Mouse (Mus musculus) MEL (cell line): ENCODE results near the gene Rock2. TPM values are rescaled to one million over a fixed set of nuclear protein-coding genes. Genes with fewer than 3 reads are reported as not detected.

ENCODE experiments used
- DNase-seq: peaks from one replicate; pipeline ENCODE4 v3.0.0; 2011; ENCODE audit warnings: low read depth, low spot score
- H3K27ac ChIP-seq: 2 replicates; pipeline ENCODE4 v1.5.1; 2012; ENCODE audit warnings: low read depth, mild to moderate bottlenecking, control low read depth, low read length, moderate library complexity; ENCODE audit not compliant: control insufficient read depth
- H3K27me3 ChIP-seq, 2 experiments: fragments of 150-350 bp in 1 of 2; sonication (generic) in 1 of 2; 2 replicates each; pipeline ENCODE4 v1.6.1; 2012; ENCODE audit warnings: low read length in 2 of 2, mild to moderate bottlenecking in 2 of 2, improper control_type of control experiment in 1 of 2, moderate library complexity in 1 of 2; ENCODE audit not compliant: insufficient read depth in 2 of 2, control insufficient read depth in 1 of 2
- H3K36me3 ChIP-seq, 2 experiments: 2 replicates each; pipeline ENCODE4 v1.6.1; 2012 to 2014; ENCODE audit warnings: low read length in 2 of 2, improper control_type of control experiment in 1 of 2, inconsistent platforms in 1 of 2, mild to moderate bottlenecking in 1 of 2; ENCODE audit not compliant: insufficient read depth in 2 of 2, control insufficient read depth in 1 of 2
- H3K4me1 ChIP-seq, 2 experiments: fragments of 150-350 bp in 1 of 2; sonication (generic) in 1 of 2; 2 replicates each; pipeline ENCODE4 v1.6.1; 2012; ENCODE audit warnings: low read length in 2 of 2, improper control_type of control experiment in 1 of 2, mild to moderate bottlenecking in 1 of 2; ENCODE audit not compliant: insufficient read depth in 2 of 2, control insufficient read depth in 1 of 2
- H3K4me3 ChIP-seq, 2 experiments: fragments of 150-350 bp in 1 of 2; sonication (generic) in 1 of 2; 2 replicates each; pipeline ENCODE4 v1.5.1; 2012; ENCODE audit warnings: low read depth in 2 of 2, low read length in 2 of 2, mild to moderate bottlenecking in 2 of 2, moderate library complexity in 2 of 2, control low read depth in 1 of 2, improper control_type of control experiment in 1 of 2; ENCODE audit not compliant: control insufficient read depth in 1 of 2, insufficient read depth in 1 of 2
- H3K79me2 ChIP-seq: 2 replicates; pipeline ENCODE4 v1.6.1; 2012; ENCODE audit warnings: mild to moderate bottlenecking, low read length, moderate library complexity; ENCODE audit not compliant: control insufficient read depth, poor library complexity, insufficient read depth
- H3K9ac ChIP-seq: 2 replicates; pipeline ENCODE4 v1.6.1; 2012; ENCODE audit warnings: low read depth, mild to moderate bottlenecking, control low read depth, low read length, moderate library complexity; ENCODE audit not compliant: control insufficient read depth, poor library complexity, severe bottlenecking
- H3K9me3 ChIP-seq: fragments of 150-350 bp; sonication (generic); replicated peaks from 2 replicates; pipeline ENCODE4 v1.6.1; 2012; ENCODE audit warnings: mild to moderate bottlenecking, low read length, improper control_type of control experiment, moderate library complexity; ENCODE audit not compliant: insufficient read depth
- CHD1 ChIP-seq: IDR thresholded peaks from 2 replicates; pipeline ENCODE4 v1.6.1; 2012; ENCODE audit warnings: low read depth, mild to moderate bottlenecking, inconsistent platforms, low read length, improper control_type of control experiment
- CTCF ChIP-seq, 3 experiments: IDR thresholded peaks in 2 of 3; conservative IDR thresholded peaks in 1 of 3; 2 replicates each; pipeline ENCODE4 v1.5.1; 2011 to 2012; ENCODE audit warnings: low read length in 3 of 3, low read depth in 2 of 3, mild to moderate bottlenecking in 2 of 3, improper control_type of control experiment in 1 of 3, inconsistent platforms in 1 of 3, mixed read lengths in 1 of 3, moderate library complexity in 1 of 3; ENCODE audit not compliant: control insufficient read depth in 1 of 3, insufficient read depth in 1 of 3, poor library complexity in 1 of 3, severe bottlenecking in 1 of 3
- JUND ChIP-seq: IDR thresholded peaks from 2 replicates; pipeline ENCODE4 v1.6.1; 2011; ENCODE audit warnings: low read depth, mild to moderate bottlenecking, improper control_type of control experiment, low read length
- KAT2A ChIP-seq: conservative IDR thresholded peaks from 2 replicates; pipeline ENCODE4 v1.6.1; 2012; ENCODE audit warnings: low read depth, low read length, improper control_type of control experiment, inconsistent platforms
- MAFK ChIP-seq: IDR thresholded peaks from 2 replicates; pipeline ENCODE4 v1.6.1; 2011; ENCODE audit warnings: low read depth, mild to moderate bottlenecking, low read length, improper control_type of control experiment, borderline replicate concordance
- MAX ChIP-seq: IDR thresholded peaks from 2 replicates; pipeline ENCODE4 v1.6.1; 2011; ENCODE audit warnings: low read length, improper control_type of control experiment
- MEF2A ChIP-seq: IDR thresholded peaks from 2 replicates; pipeline ENCODE4 v1.6.1; 2014; ENCODE audit warnings: low read depth, mild to moderate bottlenecking, inconsistent platforms, low read length, improper control_type of control experiment; ENCODE audit not compliant: poor library complexity, insufficient replicate concordance, severe bottlenecking; ENCODE audit errors: extremely low read depth
- MXI1 ChIP-seq: IDR thresholded peaks from 2 replicates; pipeline ENCODE4 v1.6.1; 2011; ENCODE audit warnings: mild to moderate bottlenecking, low read depth, low read length, improper control_type of control experiment
- MYB ChIP-seq: IDR thresholded peaks from 2 replicates; pipeline ENCODE4 v1.6.1; 2011; ENCODE audit warnings: mild to moderate bottlenecking, low read depth, low read length, improper control_type of control experiment
- MYC ChIP-seq: IDR thresholded peaks from 2 replicates; pipeline ENCODE4 v1.6.1; 2011; ENCODE audit warnings: low read depth, mild to moderate bottlenecking, low read length, improper control_type of control experiment, moderate library complexity
- NRF1 ChIP-seq: IDR thresholded peaks from 2 replicates; pipeline ENCODE4 v1.6.1; 2014; ENCODE audit warnings: low read depth, mild to moderate bottlenecking, inconsistent platforms, low read length, improper control_type of control experiment, moderate library complexity; ENCODE audit not compliant: poor library complexity, insufficient read depth, severe bottlenecking
- POLR2A ChIP-seq, 2 experiments: IDR thresholded peaks; 2 replicates each; pipeline ENCODE4 v1.6.1; 2011 to 2012; ENCODE audit warnings: low read length in 2 of 2, mild to moderate bottlenecking in 2 of 2, control low read depth in 1 of 2, improper control_type of control experiment in 1 of 2, low read depth in 1 of 2, moderate library complexity in 1 of 2; ENCODE audit not compliant: control insufficient read depth in 1 of 2, insufficient read depth in 1 of 2, poor library complexity in 1 of 2
- RAD21 ChIP-seq: IDR thresholded peaks from 2 replicates; pipeline ENCODE4 v1.6.1; 2011; ENCODE audit warnings: mild to moderate bottlenecking, low read depth, low read length, improper control_type of control experiment
- RCOR1 ChIP-seq: IDR thresholded peaks from 2 replicates; pipeline ENCODE4 v1.6.1; 2012; ENCODE audit warnings: low read depth, mild to moderate bottlenecking, inconsistent platforms, low read length, improper control_type of control experiment
- SMC3 ChIP-seq: IDR thresholded peaks from 2 replicates; pipeline ENCODE4 v1.6.1; 2011; ENCODE audit warnings: low read depth, low read length, improper control_type of control experiment
- TCF12 ChIP-seq: IDR thresholded peaks from 2 replicates; pipeline ENCODE4 v1.6.1; 2014; ENCODE audit warnings: low read depth, mild to moderate bottlenecking, inconsistent platforms, low read length, improper control_type of control experiment, moderate library complexity
- UBTF ChIP-seq: IDR thresholded peaks from 2 replicates; pipeline ENCODE4 v1.6.1; 2012; ENCODE audit warnings: low read depth, mild to moderate bottlenecking, inconsistent platforms, low read length, improper control_type of control experiment, moderate library complexity, borderline replicate concordance; ENCODE audit not compliant: insufficient read depth
- ZC3H11A ChIP-seq: IDR thresholded peaks from 2 replicates; pipeline ENCODE4 v1.6.1; 2012; ENCODE audit warnings: low read depth, mild to moderate bottlenecking, inconsistent platforms, low read length, improper control_type of control experiment
- ZKSCAN1 ChIP-seq: IDR thresholded peaks from 2 replicates; pipeline ENCODE4 v1.6.1; 2012; ENCODE audit warnings: low read depth, mild to moderate bottlenecking, inconsistent platforms, low read length, improper control_type of control experiment, moderate library complexity
- ZMIZ1 ChIP-seq: IDR thresholded peaks from 2 replicates; pipeline ENCODE4 v1.6.1; 2012; ENCODE audit warnings: low read depth, mild to moderate bottlenecking, inconsistent platforms, low read length, improper control_type of control experiment, moderate library complexity
- ZNF384 ChIP-seq: IDR thresholded peaks from 2 replicates; pipeline ENCODE4 v1.6.1; 2012; ENCODE audit warnings: low read depth, mild to moderate bottlenecking, inconsistent platforms, low read length, improper control_type of control experiment
- polyA plus RNA-seq, 2 experiments: library from polyadenylated mRNA; stranded (reverse) in 1 of 2; unstranded in 1 of 2; fragments of >175 nt in 1 of 2; fragments of >200 nt in 1 of 2; gene quantifications; 2 replicates each; pipeline versions ENCODE4 v1.2.1 to v1.2.4; 2012; ENCODE audit warnings: low replicate concordance in 2 of 2, low read depth in 1 of 2; ENCODE audit not compliant: insufficient read length in 2 of 2, insufficient read depth in 1 of 2, missing spikeins in 1 of 2
- total RNA-seq: library from RNA; depleted of rRNA; stranded (reverse); fragments of 300-350 nt; gene quantifications from 2 replicates; pipeline ENCODE4 v1.2.3, GENCODE M21; 2012

The Rock2 gene
- total and polyA plus RNA-seq, 3 experiments: 10.9 to 46.4 (median 14.4) TPM

DNA sequence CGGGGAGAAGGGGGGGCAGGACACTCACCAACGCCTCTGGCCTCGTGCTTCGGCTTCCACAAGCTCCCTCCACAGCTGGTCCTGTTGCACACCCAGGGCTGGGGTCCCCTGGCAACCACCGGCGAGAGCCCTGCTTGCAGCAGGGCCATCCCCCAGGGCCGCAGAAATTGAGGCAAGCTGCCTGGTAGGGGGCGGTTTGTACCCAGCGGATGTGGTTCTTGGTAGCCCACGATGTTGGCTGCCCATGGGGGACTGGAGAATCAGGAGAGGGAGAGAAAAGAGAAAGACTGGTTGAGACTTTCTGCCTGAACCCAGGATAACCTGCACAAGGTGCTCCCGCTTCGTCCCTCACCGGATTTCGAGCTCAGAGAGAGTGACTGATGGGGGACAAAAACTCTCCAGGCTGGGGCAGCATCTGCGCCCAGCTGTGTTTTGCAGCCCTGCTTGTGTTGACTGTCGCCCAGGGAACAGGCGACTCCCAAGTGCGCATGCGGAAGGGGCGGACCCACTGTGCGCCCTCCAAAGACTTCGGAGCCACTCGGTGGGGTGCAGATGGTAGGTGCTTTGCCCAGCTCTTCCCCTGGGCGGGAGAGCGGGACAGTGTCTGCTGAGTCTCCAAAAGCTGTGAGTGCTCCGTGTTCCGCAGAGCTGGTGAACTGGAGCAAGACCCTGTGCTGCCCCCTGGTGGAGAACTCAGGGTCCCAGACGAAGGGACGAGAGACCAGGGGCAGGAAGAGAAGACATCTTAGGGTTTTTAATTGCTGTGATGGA, 116.6 kb downstream of the Rock2 start, which contains the start of gene 2410004P03Rik:
Gene 2410004P03Rik, minus strand, starts transcription at position 628 of the 771 bp plus-strand sequence.
- Histone ChIP-seq H3K9ac (no peak within 1 kb of the TSS), H3K4me3 (no peak within 1 kb of the TSS), H3K4me1 (no peaks in the 10 kb centered on the region), H3K79me2 (no peaks in the 10 kb centered on the region), H3K36me3 (no peaks in the 10 kb centered on the region), H3K27ac (no peak within 1 kb of the TSS), H3K9me3 (no peaks in the 10 kb centered on the region), H3K27me3 (0 out of 4 replicates have a peak, but pooled peaks cover 0 to 1% of the 10 kb centered on the region in 2 experiments)
- no peak for TF ChIP-seq MEF2A
- TF ChIP-seq SMC3: peak; percentile 75
- TF ChIP-seq CTCF (IDR thresholded peaks at IDR 0.05 in 2 of 3, conservative IDR thresholded peaks at IDR 0.05 in 1 of 3; ENCODE audit: control insufficient read depth in 1 of 3, insufficient read depth in 1 of 3, low read depth in 2 of 3, low read length in 3 of 3, poor library complexity in 1 of 3, severe bottlenecking in 1 of 3): peak; percentile 46 to 75 (median 63)
- TF ChIP-seq RAD21: peak; percentile 40
- peak; percentile 30; the same call in 1 of the 2 replicates for TF ChIP-seq ZC3H11A
- no peak for TF ChIP-seq MAFK
- DNase-seq: peak; percentile 44

DNA sequence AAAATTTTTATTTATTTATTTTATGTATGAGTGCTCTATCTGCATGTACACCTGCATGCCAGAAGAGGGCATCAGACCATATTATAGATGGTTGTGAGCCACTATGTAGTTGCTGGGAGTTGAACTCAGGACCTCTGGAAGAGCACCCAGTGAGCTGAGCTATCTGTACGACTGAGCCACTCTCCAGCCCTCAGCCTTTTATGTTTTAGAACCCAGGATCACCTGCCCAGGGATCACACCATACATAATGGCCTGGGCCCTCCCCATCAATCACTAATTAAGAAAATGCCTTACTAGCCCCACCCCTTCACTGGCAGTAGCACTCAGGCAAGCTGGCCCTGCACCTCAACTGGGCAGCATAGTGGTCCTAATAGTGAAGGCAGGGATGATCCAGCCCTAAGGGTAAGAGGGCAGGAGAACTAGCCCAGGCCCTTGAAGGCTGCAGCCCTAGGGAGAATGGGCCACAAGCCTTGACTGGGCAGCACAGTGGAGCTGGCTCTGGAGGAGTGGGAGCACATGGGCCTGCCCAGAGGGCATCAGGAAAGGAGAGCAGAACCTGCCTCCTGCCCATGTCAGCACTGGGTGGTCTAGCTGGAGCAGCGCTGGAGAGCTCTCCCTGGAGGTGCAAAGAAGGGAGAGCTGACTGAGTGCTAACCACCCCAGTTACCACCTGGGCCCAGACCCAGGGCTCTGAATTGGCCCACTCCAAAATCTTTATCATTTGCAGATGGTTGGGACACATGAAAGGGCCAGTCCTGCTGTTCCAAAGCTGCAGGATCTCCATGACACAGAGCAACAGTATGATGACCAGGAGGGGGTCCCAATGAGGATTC, 117.6 kb downstream of the Rock2 start:
- H3K4me3 ChIP-seq: no peak overlapping the region
- no peaks in the 10 kb centered on the region for H3K79me2 ChIP-seq
- no peaks in the 10 kb centered on the region for H3K36me3 ChIP-seq
- TF ChIP-seq TCF12: no peak
- TF ChIP-seq ZKSCAN1: no peak
- TF ChIP-seq JUND: no peak
- no peak for TF ChIP-seq ZMIZ1
- TF ChIP-seq MYB: no peak
- TF ChIP-seq MAX: no peak
- no peak for TF ChIP-seq MXI1
- TF ChIP-seq UBTF: no peak
- no peak for TF ChIP-seq NRF1
- no peak for TF ChIP-seq MYC
- no peak for TF ChIP-seq CHD1
- no peak for TF ChIP-seq MAFK
- no peak for TF ChIP-seq POLR2A (IDR thresholded peaks at IDR 0.05; ENCODE audit: control insufficient read depth in 1 of 2, insufficient read depth in 1 of 2, low read depth in 1 of 2, low read length in 2 of 2, poor library complexity in 1 of 2)
- no peak for TF ChIP-seq KAT2A
- no peak for TF ChIP-seq RCOR1
- no peak for TF ChIP-seq ZNF384
- no peak for DNase-seq
- H3K9ac ChIP-seq: no peak overlapping the region
- H3K9me3 ChIP-seq: no peaks in the 10 kb centered on the region
- H3K27me3 ChIP-seq: no peaks in the 10 kb centered on the region
- no peak overlapping the region for H3K27ac ChIP-seq
- no peaks in the 10 kb centered on the region for H3K4me1 ChIP-seq
